In the genomic region with DNA sequence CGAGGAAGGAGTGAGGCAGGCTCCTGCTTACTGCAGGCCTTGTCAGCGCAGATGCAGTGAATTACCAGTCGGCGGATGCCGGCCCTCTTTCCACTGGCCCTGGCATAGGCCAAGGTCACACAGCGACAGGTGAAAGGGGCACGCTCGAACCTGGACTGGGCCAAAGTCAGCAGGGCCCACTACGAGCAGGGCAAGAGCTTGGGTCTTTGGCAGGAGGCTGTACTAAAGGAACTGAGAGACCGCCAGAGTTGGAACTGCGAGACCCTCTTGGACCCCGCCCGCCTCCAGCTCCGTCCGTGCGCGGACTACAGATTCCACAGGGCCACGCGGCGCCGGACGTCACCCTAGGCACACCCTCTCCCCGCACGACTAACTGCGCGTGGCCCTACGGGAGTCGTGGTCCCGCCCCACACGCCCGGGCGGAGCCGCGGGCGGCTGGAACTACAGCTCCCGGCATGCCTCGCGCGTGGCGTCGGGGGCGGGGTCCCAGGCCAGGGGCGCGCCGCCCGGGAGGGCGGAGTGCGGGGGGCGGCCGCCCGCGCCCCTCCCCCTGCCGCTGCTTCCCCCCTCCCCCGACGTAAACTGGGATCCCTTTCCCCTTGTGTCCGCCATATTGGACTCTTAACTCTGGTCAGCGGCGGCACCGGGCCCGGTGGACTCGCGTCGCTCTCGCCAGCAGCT, we compare ENCODE assay signal across 8 mouse cellular contexts. TPM values are rescaled to one million over a fixed set of nuclear protein-coding genes. Genes with fewer than 3 reads are reported as not detected.
DNase-seq lines count a peak whose midpoint lies in the region; ATAC-seq and TF ChIP-seq lines count a peak whose summit lies in the region.

A gene (plus strand): TSS at position 593 of the 681 bp plus-strand sequence.

- H3K9ac ChIP-seq in heart, embryonic 15.5 days, result peak within 1 kb of the TSS; percentile 94
- peak within 1 kb of the TSS; percentile 96 for H3K9ac ChIP-seq in liver, embryonic 14.5 days (replicated peaks)
- peak within 1 kb of the TSS; percentile 92 for H3K9ac ChIP-seq in neural tube, embryonic 11.5 days (ENCODE audit: low read length)
- peak within 1 kb of the TSS; percentile 94 for H3K9ac ChIP-seq in stomach, postnatal 0 days (ENCODE audit: low read length)

- H3K4me3 ChIP-seq in forebrain, embryonic 10.5 days, result peak within 1 kb of the TSS; percentile 91
- peak within 1 kb of the TSS; percentile 94 for H3K4me3 ChIP-seq in heart, embryonic 15.5 days
- H3K4me3 ChIP-seq in liver, embryonic 14.5 days (ENCODE audit: insufficient read depth in 1 of 2, low read depth in 2 of 2, low read length in 2 of 2), result peak within 1 kb of the TSS; percentile 71 to 78
- peak within 1 kb of the TSS; percentile 94 for H3K4me3 ChIP-seq in neural tube, embryonic 11.5 days (ENCODE audit: low read depth, low read length)
- peak within 1 kb of the TSS; percentile 79 for H3K4me3 ChIP-seq in stomach, postnatal 0 days (ENCODE audit: low read depth, low read length)

- DNase-seq in CD8-positive naive resting alpha-beta T cell, adult 2 months (ENCODE audit: low read depth in 2 of 2, low spot score in 2 of 2), result peak; percentile 94 to 96
- DNase-seq in c-Kit-positive CD71-negative TER-119-negative erythroid progenitor cells, embryonic 14.5 days (ENCODE audit: low read depth), result peak; percentile 86
- DNase-seq in forebrain, embryonic 10.5 days (ENCODE audit: extremely low spot score, low spot score), result peak; percentile 93
- peak; percentile 98 to 99 for DNase-seq in kidney, postnatal 25 days
- DNase-seq in liver, embryonic 14.5 days (ENCODE audit: low read depth in 3 of 3, low spot score in 3 of 3), result peak; percentile 84 to 85 (median 84)
- DNase-seq in neural tube, embryonic 11.5 days (ENCODE audit: low spot score), result peak; percentile 99
- peak; percentile 98 for DNase-seq in stomach, postnatal 0 days (ENCODE audit: low spot score)

- H3K27ac ChIP-seq in forebrain, embryonic 10.5 days, result peak within 1 kb of the TSS; percentile 87
- H3K27ac ChIP-seq in heart, embryonic 15.5 days, result peak within 1 kb of the TSS; percentile 91
- H3K27ac ChIP-seq in liver, embryonic 14.5 days, result peak within 1 kb of the TSS; percentile 39
- peak within 1 kb of the TSS; percentile 73 for H3K27ac ChIP-seq in neural tube, embryonic 11.5 days (ENCODE audit: low read depth, low read length)
- peak within 1 kb of the TSS; percentile 82 for H3K27ac ChIP-seq in stomach, postnatal 0 days (replicated peaks)

- H3K36me3 ChIP-seq in forebrain, embryonic 10.5 days (replicated peaks), result peaks cover 18% of the 10 kb centered on the region
- H3K36me3 ChIP-seq in heart, embryonic 15.5 days, result no peaks in the 10 kb centered on the region
- no peaks in the 10 kb centered on the region for H3K36me3 ChIP-seq in liver, embryonic 14.5 days (replicated peaks; ENCODE audit: control insufficient read depth, insufficient read depth, low read depth)
- H3K36me3 ChIP-seq in neural tube, embryonic 11.5 days (ENCODE audit: control insufficient read depth, insufficient read depth, low read length), result no peaks in the 10 kb centered on the region
- H3K36me3 ChIP-seq in stomach, postnatal 0 days (ENCODE audit: control insufficient read depth, insufficient read depth, low read length), result 0 out of 2 replicates have a peak, but pooled peaks cover 2% of the 10 kb centered on the region

- TF ChIP-seq CTCF in liver, embryonic 14.5 days (IDR thresholded peaks at IDR 0.05; ENCODE audit: low read depth), result 0 out of 2 replicates have a peak, but pooled peaks have one; percentile 5
- no peak for TF ChIP-seq CTCF in stomach, postnatal 0 days (IDR thresholded peaks at IDR 0.05; ENCODE audit: low read depth)

- peaks cover 26% of the 10 kb centered on the region for H3K4me1 ChIP-seq in forebrain, embryonic 10.5 days
- peaks cover 19% of the 10 kb centered on the region for H3K4me1 ChIP-seq in heart, embryonic 15.5 days (replicated peaks)
- peaks cover 5 to 18% of the 10 kb centered on the region in 2 experiments for H3K4me1 ChIP-seq in liver, embryonic 14.5 days (replicated peaks; ENCODE audit: control insufficient read depth in 2 of 2, insufficient read depth in 2 of 2, low read length in 1 of 2)
- peaks cover 15% of the 10 kb centered on the region for H3K4me1 ChIP-seq in neural tube, embryonic 11.5 days (ENCODE audit: control insufficient read depth, insufficient read depth, low read length)
- H3K4me1 ChIP-seq in stomach, postnatal 0 days (replicated peaks; ENCODE audit: control insufficient read depth, insufficient read depth), result no peaks in the 10 kb centered on the region; the same call in 1 of the 2 replicates

- under 1% methylated on average over 45 of the region's 64 CpGs for WGBS in forebrain, embryonic 10.5 days
- WGBS in heart, embryonic 15.5 days, result under 1% methylated on average over 48 of the region's 64 CpGs
- WGBS in liver, embryonic 14.5 days (ENCODE audit: insufficient replicate concordance), result under 1% methylated on average over 51 of the region's 64 CpGs
- under 1% methylated on average over 51 of the region's 64 CpGs for WGBS in neural tube, embryonic 11.5 days
- under 1% methylated on average over 56 of the region's 64 CpGs for WGBS in stomach, postnatal 0 days

- H3K27me3 ChIP-seq in forebrain, embryonic 10.5 days (ENCODE audit: poor library complexity, severe bottlenecking), result no peaks in the 10 kb centered on the region
- H3K27me3 ChIP-seq in heart, embryonic 15.5 days, result no peaks in the 10 kb centered on the region
- no peaks in the 10 kb centered on the region for H3K27me3 ChIP-seq in liver, embryonic 14.5 days (ENCODE audit: control insufficient read depth, insufficient read depth, low read length)
- no peaks in the 10 kb centered on the region for H3K27me3 ChIP-seq in neural tube, embryonic 11.5 days (ENCODE audit: control insufficient read depth, insufficient read depth, low read length)
- no peaks in the 10 kb centered on the region for H3K27me3 ChIP-seq in stomach, postnatal 0 days (ENCODE audit: control insufficient read depth, insufficient read depth, low read length)

- H3K9me3 ChIP-seq in forebrain, embryonic 10.5 days, result no peaks in the 10 kb centered on the region
- H3K9me3 ChIP-seq in heart, embryonic 15.5 days (replicated peaks), result no peaks in the 10 kb centered on the region
- H3K9me3 ChIP-seq in liver, embryonic 14.5 days (ENCODE audit: control insufficient read depth, low read length), result no peaks in the 10 kb centered on the region
- H3K9me3 ChIP-seq in neural tube, embryonic 11.5 days (ENCODE audit: control insufficient read depth, low read length), result no peaks in the 10 kb centered on the region
- no peaks in the 10 kb centered on the region for H3K9me3 ChIP-seq in stomach, postnatal 0 days (ENCODE audit: control insufficient read depth, low read length)

- TF ChIP-seq EP300 in liver, embryonic 14.5 days (IDR thresholded peaks at IDR 0.05; ENCODE audit: low read depth), result no peak
- no peak for TF ChIP-seq EP300 in stomach, postnatal 0 days (optimal IDR thresholded peaks at IDR 0.05)

- ATAC-seq in heart, embryonic 15.5 days (replicated peaks; ENCODE audit: insufficient number of reproducible peaks, insufficient read depth, low FRiP score, low read depth), result peak; percentile 99
- peak; percentile 97 for ATAC-seq in liver, embryonic 14.5 days (ENCODE audit: insufficient read depth)
- peak; percentile 99 for ATAC-seq in neural tube, embryonic 11.5 days (ENCODE audit: insufficient read depth, low FRiP score, low TSS enrichment)
- peak; percentile 100 for ATAC-seq in stomach, postnatal 0 days (ENCODE audit: low FRiP score, low TSS enrichment)

- peak within 1 kb of the TSS; percentile 70 for H3K4me2 ChIP-seq in heart, embryonic 15.5 days
- H3K4me2 ChIP-seq in liver, embryonic 14.5 days (ENCODE audit: low read depth), result peak within 1 kb of the TSS; percentile 95
- H3K4me2 ChIP-seq in neural tube, embryonic 11.5 days (ENCODE audit: low read depth), result peak within 1 kb of the TSS; percentile 68
- H3K4me2 ChIP-seq in stomach, postnatal 0 days (replicated peaks; ENCODE audit: low read depth), result peak within 1 kb of the TSS; percentile 75

RNA-seq across cellular contexts. Expression of the gene that starts here (rescaled TPM):
- polyA plus RNA-seq in forebrain, embryonic 10.5 days (2016; fragmentation: Nextera tagmentation; extraction: Ambion mirVana), result 12.2 and 13.8 TPM in 2 replicates
- polyA plus RNA-seq in heart, embryonic 15.5 days (2015; fragmentation: Nextera tagmentation; extraction: Ambion mirVana), result 7.7 and 8.5 TPM in 2 replicates
- 4.6 and 6.4 TPM in 2 replicates for polyA plus RNA-seq in liver, embryonic 14.5 days (2012; rRNA removed)
- polyA plus RNA-seq in liver, embryonic 14.5 days (2014; fragmentation: Nextera tagmentation; extraction: Ambion mirVana), result 2.9 and 3.4 TPM in 2 replicates
- polyA plus RNA-seq in neural tube, embryonic 11.5 days (2014; fragmentation: Nextera tagmentation; extraction: Ambion mirVana), result 12.4 and 13.3 TPM in 2 replicates
- 3.2 and 3.5 TPM in 2 replicates for polyA plus RNA-seq in stomach, postnatal 0 days (2015; fragmentation: Nextera tagmentation; extraction: Ambion mirVana)

Comparison
In these comparisons a context has a peak if more than half of its experiments do, and no peak if none do; other contexts are left out.
1. Peak in every context shown above with its lines: DNase-seq, ATAC-seq, H3K4me3 ChIP-seq and H3K27ac ChIP-seq.
2. H3K27ac ChIP-seq: peak in every context shown above with its lines; median percentile 91 in heart, embryonic 15.5 days; 87 in forebrain, embryonic 10.5 days; 82 in stomach, postnatal 0 days; 73 in neural tube, embryonic 11.5 days; 39 in liver, embryonic 14.5 days.